7 mouse cellular contexts compared by ENCODE assay signal in genomic region chr16:33399913-33400782, GRCm38 (mm10). TPM values are rescaled to one million over a fixed set of nuclear protein-coding genes. Genes with fewer than 3 reads are reported as not detected.
DNase-seq lines count a peak whose midpoint lies in the region; ATAC-seq and TF ChIP-seq lines count a peak whose summit lies in the region.

No protein-coding gene starts in this region.

- WGBS in forebrain, embryonic 13.5 days, result 2% methylated on average over 28 of the region's 28 CpGs
- under 1% methylated on average over 28 of the region's 28 CpGs for WGBS in small intestine, adult 2 months

- peak overlapping the region; percentile 76 for H3K9ac ChIP-seq in MEL (ENCODE audit: control insufficient read depth, low read depth, low read length, poor library complexity, severe bottlenecking)
- H3K9ac ChIP-seq in forebrain, embryonic 13.5 days, result peak overlapping the region; percentile 76

- TF ChIP-seq EP300 in MEL (IDR thresholded peaks at IDR 0.05; ENCODE audit: low read depth in 1 of 2, low read length in 2 of 2), result no peak

- peak overlapping the region; percentile 38 for H3K27ac ChIP-seq in MEL (ENCODE audit: control insufficient read depth, low read depth, low read length)
- H3K27ac ChIP-seq in forebrain, embryonic 13.5 days, result peak overlapping the region; percentile 32
- H3K27ac ChIP-seq in small intestine, adult 2 months (ENCODE audit: insufficient read depth, low read depth, low read length), result peak overlapping the region; percentile 9; the same call in 1 of the 2 replicates

- intact Hi-C loops in left cerebral cortex, postnatal 36 days (cut with DNase I), result no loop called here

- peak; percentile 92 for ATAC-seq in forebrain, embryonic 13.5 days

- H3K9me3 ChIP-seq in MEL (replicated peaks; ENCODE audit: insufficient read depth, low read length), result no peaks in the 10 kb centered on the region
- H3K9me3 ChIP-seq in forebrain, embryonic 13.5 days (replicated peaks), result no peaks in the 10 kb centered on the region

- TF ChIP-seq CTCF in MEL (IDR thresholded peaks at IDR 0.05 in 2 of 3, conservative IDR thresholded peaks at IDR 0.05 in 1 of 3; ENCODE audit: control insufficient read depth in 1 of 3, insufficient read depth in 1 of 3, low read depth in 2 of 3, low read length in 3 of 3, poor library complexity in 1 of 3, severe bottlenecking in 1 of 3), result no peak
- TF ChIP-seq CTCF in brain, embryonic 14.5 days (IDR thresholded peaks at IDR 0.05; ENCODE audit: borderline replicate concordance, extremely low read depth, insufficient read depth, insufficient read length), result no peak
- no peak for TF ChIP-seq CTCF in small intestine, adult 2 months (IDR thresholded peaks at IDR 0.05; ENCODE audit: extremely low read depth, insufficient read length, insufficient replicate concordance, low read depth, low read length)

- peaks cover 0 to 23% of the 10 kb centered on the region in 2 experiments; a peak in 2 of 4 replicates for H3K36me3 ChIP-seq in MEL (ENCODE audit: control insufficient read depth in 1 of 2, insufficient read depth in 2 of 2, low read length in 2 of 2)
- H3K36me3 ChIP-seq in forebrain, embryonic 13.5 days (ENCODE audit: poor library complexity, severe bottlenecking), result no peaks in the 10 kb centered on the region
- no peaks in the 10 kb centered on the region for H3K36me3 ChIP-seq in small intestine, adult 2 months (ENCODE audit: control insufficient read depth, insufficient read depth, low read length)

- peaks cover 4 to 13% of the 10 kb centered on the region in 2 experiments for H3K4me1 ChIP-seq in MEL (ENCODE audit: control insufficient read depth in 1 of 2, insufficient read depth in 2 of 2, low read length in 2 of 2)
- H3K4me1 ChIP-seq in forebrain, embryonic 13.5 days, result peaks cover 23% of the 10 kb centered on the region
- peaks cover 11% of the 10 kb centered on the region for H3K4me1 ChIP-seq in small intestine, adult 2 months (ENCODE audit: control insufficient read depth, insufficient read depth, insufficient read length, low read length)

- H3K4me3 ChIP-seq in MEL (ENCODE audit: control insufficient read depth in 1 of 2, insufficient read depth in 1 of 2, low read depth in 2 of 2, low read length in 2 of 2), result peak overlapping the region; percentile 65 to 66
- peak overlapping the region; percentile 46 for H3K4me3 ChIP-seq in forebrain, embryonic 13.5 days
- peak overlapping the region; percentile 62 for H3K4me3 ChIP-seq in small intestine, adult 2 months (ENCODE audit: low read depth, low read length)

- H3K27me3 ChIP-seq in MEL (ENCODE audit: control insufficient read depth in 1 of 2, insufficient read depth in 2 of 2, low read length in 2 of 2), result no peaks in the 10 kb centered on the region
- H3K27me3 ChIP-seq in forebrain, embryonic 13.5 days, result no peaks in the 10 kb centered on the region
- no peaks in the 10 kb centered on the region for H3K27me3 ChIP-seq in small intestine, adult 2 months (ENCODE audit: control insufficient read depth, insufficient read depth, low read length)

- TF ChIP-seq POLR2A in MEL (IDR thresholded peaks at IDR 0.05; ENCODE audit: control insufficient read depth in 1 of 2, insufficient read depth in 1 of 2, low read depth in 1 of 2, low read length in 2 of 2, poor library complexity in 1 of 2), result peak; percentile 48 to 72; a peak in 2 of 4 replicates
- TF ChIP-seq POLR2A in brain, embryonic 14.5 days (IDR thresholded peaks at IDR 0.05; ENCODE audit: borderline replicate concordance, extremely low read depth, insufficient read depth, insufficient read length, poor library complexity, severe bottlenecking), result no peak
- TF ChIP-seq POLR2A in small intestine, adult 2 months (IDR thresholded peaks at IDR 0.05; ENCODE audit: low read depth, low read length), result no peak

- H3K79me2 ChIP-seq in MEL (ENCODE audit: control insufficient read depth, insufficient read depth, low read length, poor library complexity), result peaks cover 60% of the 10 kb centered on the region

- peak overlapping the region; percentile 86 for H3K4me2 ChIP-seq in forebrain, embryonic 13.5 days

- TF ChIP-seq RAD21 in MEL (IDR thresholded peaks at IDR 0.05; ENCODE audit: low read depth, low read length), result no peak

- peak; percentile 88 for DNase-seq in MEL (ENCODE audit: low read depth, low spot score)
- DNase-seq in brain, embryonic 14.5 days (ENCODE audit: low read depth), result peak; percentile 81
- DNase-seq in heart, postnatal 4 days, result peak; percentile 84
- DNase-seq in left cerebral cortex, postnatal 36 days (ENCODE audit: low spot score in 2 of 2), result peak; percentile 30 to 43
- DNase-seq in mesoderm, embryonic 11.5 days (ENCODE audit: low read depth, low spot score), result peak; percentile 78

TF ChIP-seq in MEL, 35 proteins besides CTCF, POLR2A, EP300 and RAD21:
- TF ChIP-seq MEF2A (IDR thresholded peaks at IDR 0.05; ENCODE audit: extremely low read depth, insufficient replicate concordance, low read depth, low read length, poor library complexity, severe bottlenecking) (no peak), POLR2AphosphoS5 (IDR thresholded peaks at IDR 0.05; ENCODE audit: borderline replicate concordance, low read depth, low read length) (no peak), MYB (IDR thresholded peaks at IDR 0.05; ENCODE audit: low read depth, low read length) (no peak), NRF1 (IDR thresholded peaks at IDR 0.05; ENCODE audit: insufficient read depth, low read depth, low read length, poor library complexity, severe bottlenecking) (peak; percentile 86), SIN3A (IDR thresholded peaks at IDR 0.05; ENCODE audit: low read length) (peak; percentile 38; the same call in 1 of the 2 replicates), ELF1 (IDR thresholded peaks at IDR 0.05; ENCODE audit: low read depth, low read length) (peak; percentile 90), HCFC1 (IDR thresholded peaks at IDR 0.05; ENCODE audit: low read depth, low read length) (peak; percentile 36; the same call in 1 of the 2 replicates), GABPA (IDR thresholded peaks at IDR 0.05; ENCODE audit: low read depth, low read length) (no peak), ZMIZ1 (IDR thresholded peaks at IDR 0.05; ENCODE audit: low read depth, low read length) (peak; percentile 3; the same call in 1 of the 2 replicates), MXI1 (IDR thresholded peaks at IDR 0.05; ENCODE audit: low read depth, low read length) (peak; percentile 73), NELFE (IDR thresholded peaks at IDR 0.05; ENCODE audit: low read depth, low read length) (peak; percentile 45; the same call in 1 of the 2 replicates), MAX (IDR thresholded peaks at IDR 0.05; ENCODE audit: low read length) (0 out of 2 replicates have a peak, but pooled peaks have one; percentile 29), UBTF (IDR thresholded peaks at IDR 0.05; ENCODE audit: borderline replicate concordance, insufficient read depth, low read depth, low read length) (0 out of 2 replicates have a peak, but pooled peaks have one; percentile 46), TBP (IDR thresholded peaks at IDR 0.05; ENCODE audit: low read depth, low read length) (0 out of 2 replicates have a peak, but pooled peaks have one; percentile 43)

RNA-seq across cellular contexts. Expression of gene Zfp148, which starts 19.5 kb away (rescaled TPM):
- total RNA-seq in MEL (2012; rRNA removed), result 14.8 and 15.6 TPM in 2 replicates
- polyA plus RNA-seq in MEL (2012; ENCODE audit: insufficient read depth in 1 of 2, insufficient read length in 2 of 2, low read depth in 1 of 2, low replicate concordance in 2 of 2, missing spikeins in 1 of 2), result 10 to 100 TPM; 19.2 to 22.2 TPM
- 23.7 and 30.8 TPM in 2 replicates for polyA plus RNA-seq in brain, embryonic 14.5 days (2012; rRNA removed)
- polyA plus RNA-seq in forebrain, embryonic 13.5 days (2015; fragmentation: Nextera tagmentation; extraction: Ambion mirVana), result 66.6 and 66.7 TPM in 2 replicates
- total RNA-seq in heart, postnatal 4 days (2021), result 10 to 100 TPM; 58.3 to 58.5 TPM
- total RNA-seq in left cerebral cortex, postnatal 36 days (2021), result 100 to 1,000 TPM; 159 TPM
- polyA plus RNA-seq in small intestine, adult 2 months (2012; rRNA removed), result 1.5 and 4.0 TPM in 2 replicates

Comparison
In these comparisons a context has a peak if more than half of its experiments do, and no peak if none do; other contexts are left out.
1. Peak in every context shown above with its lines: DNase-seq, ATAC-seq, H3K4me3 ChIP-seq and H3K27ac ChIP-seq.
2. DNase-seq: peak in every context shown above with its lines; median percentile 88 in MEL; 84 in heart, postnatal 4 days; 81 in brain, embryonic 14.5 days; 78 in mesoderm, embryonic 11.5 days; 36 in left cerebral cortex, postnatal 36 days.
3. POLR2A ChIP-seq: peak in MEL (2 of 2); none in brain, embryonic 14.5 days (single experiment) and small intestine, adult 2 months (single experiment).